Mouse (Mus musculus): ENCODE data around the gene Fam76a. TPM values are rescaled to one million over a fixed set of nuclear protein-coding genes. Genes with fewer than 3 reads are reported as not detected.

The Fam76a gene
- polyA plus RNA-seq, 1 experiment from 2014 or later, result 47.1 TPM

Other genes starting within 250 kb of the Fam76a start
- 3.2 and 6.0 TPM in 2 replicates for gene Xkr8, start 190.0 kb downstream of the Fam76a start, polyA plus RNA-seq (2014; fragmentation: Nextera tagmentation; extraction: Ambion mirVana)
- 1.3 and 1.5 TPM in 2 replicates for gene Smpdl3b, start 165.3 kb downstream of the Fam76a start, polyA plus RNA-seq (2014; fragmentation: Nextera tagmentation; extraction: Ambion mirVana)
- 79.1 and 89.1 TPM in 2 replicates for gene Rpa2, start 154.2 kb downstream of the Fam76a start, polyA plus RNA-seq (2014; fragmentation: Nextera tagmentation; extraction: Ambion mirVana)
- 0.42 and 0.45 TPM in 2 replicates for gene Themis2, start 126.2 kb downstream of the Fam76a start, polyA plus RNA-seq (2014; fragmentation: Nextera tagmentation; extraction: Ambion mirVana)
- gene Ppp1r8, start 79.4 kb downstream of the Fam76a start, polyA plus RNA-seq (2014; fragmentation: Nextera tagmentation; extraction: Ambion mirVana), result 101 and 120 TPM in 2 replicates
- gene Stx12, start 38.0 kb downstream of the Fam76a start, polyA plus RNA-seq (2014; fragmentation: Nextera tagmentation; extraction: Ambion mirVana), result 176 and 191 TPM in 2 replicates
- gene Fgr, start 51.5 kb upstream of the Fam76a start, polyA plus RNA-seq (2014; fragmentation: Nextera tagmentation; extraction: Ambion mirVana), result 0.23 TPM in 1 of 2 replicates, not detected in the other
- gene Ahdc1, start 88.7 kb upstream of the Fam76a start, polyA plus RNA-seq (2014; fragmentation: Nextera tagmentation; extraction: Ambion mirVana), result 8.6 and 12.2 TPM in 2 replicates
- gene Wasf2, start 207.9 kb upstream of the Fam76a start, polyA plus RNA-seq (2014; fragmentation: Nextera tagmentation; extraction: Ambion mirVana), result 28.3 and 30.4 TPM in 2 replicates

Measured in forebrain, embryonic 14.5 days (tissue).